8 mouse cellular contexts compared by ENCODE assay signal in the genomic region with DNA sequence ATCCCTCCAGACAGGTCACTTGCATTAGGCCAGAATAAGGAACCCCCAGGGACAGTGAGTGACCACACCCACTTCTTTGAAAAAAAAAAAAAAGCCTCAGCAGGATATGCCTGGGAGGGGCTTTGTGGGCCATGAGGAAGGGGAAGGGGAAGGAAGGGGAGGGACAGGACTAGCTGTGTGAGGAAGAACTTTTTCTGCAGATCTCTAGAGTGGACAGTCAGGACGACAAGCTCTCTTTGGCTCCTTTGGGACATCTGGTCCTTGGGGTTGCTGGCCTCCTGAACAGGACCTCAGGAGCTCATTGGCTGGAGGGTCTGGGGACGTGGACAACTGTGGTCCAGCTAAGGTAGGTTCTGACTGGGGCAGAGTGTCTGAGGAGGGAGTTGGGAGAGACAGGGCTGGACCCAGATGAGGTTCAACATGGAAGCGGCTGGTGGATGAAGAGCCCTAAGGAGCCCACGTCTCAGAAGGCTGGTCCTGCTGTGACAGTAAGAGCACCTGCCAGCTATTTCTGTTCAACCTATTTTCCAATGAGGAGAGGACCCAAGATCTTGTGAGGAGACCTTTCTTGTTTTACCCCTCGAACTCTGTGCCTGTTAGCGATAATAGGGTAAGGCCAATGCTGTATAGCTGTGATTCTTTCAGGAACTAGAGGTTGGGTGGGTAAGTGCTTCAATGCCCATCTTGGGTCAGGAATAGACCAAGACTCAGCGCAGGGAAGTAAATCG. TPM values are rescaled to one million over a fixed set of nuclear protein-coding genes. Genes with fewer than 3 reads are reported as not detected.
DNase-seq lines count a peak whose midpoint lies in the region; ATAC-seq and TF ChIP-seq lines count a peak whose summit lies in the region.

A gene (plus strand): TSS at position 118 of the 728 bp plus-strand sequence.

- H3K4me3 ChIP-seq in kidney, postnatal 0 days (replicated peaks; ENCODE audit: low read depth, low read length), result peak within 1 kb of the TSS; percentile 14; the same call in 1 of the 2 replicates

- H3K27ac ChIP-seq in kidney, postnatal 0 days, result no peak within 1 kb of the TSS

- no peak within 1 kb of the TSS for H3K9ac ChIP-seq in kidney, postnatal 0 days (ENCODE audit: low read depth, low read length)

- H3K27me3 ChIP-seq in kidney, postnatal 0 days (ENCODE audit: insufficient read depth, low read length), result no peaks in the 10 kb centered on the region

- 79% methylated on average over 8 of the region's 8 CpGs for WGBS in kidney, postnatal 0 days

- H3K36me3 ChIP-seq in kidney, postnatal 0 days (ENCODE audit: insufficient read depth, low read length), result no peaks in the 10 kb centered on the region

- intact Hi-C loops in left cerebral cortex, postnatal 10 days (cut with DNase I), result no loop called here

- H3K9me3 ChIP-seq in kidney, postnatal 0 days (replicated peaks; ENCODE audit: low read length), result no peaks in the 10 kb centered on the region

- peak; percentile 27 for DNase-seq in adrenal gland, adult 2 months
- DNase-seq in adrenal gland, adult 8-10 months, result no peak
- peak; percentile 73 for DNase-seq in heart, adult 8-10 months (ENCODE audit: low spot score)
- peak; percentile 47 for DNase-seq in kidney, postnatal 0 days (ENCODE audit: low spot score)
- DNase-seq in lung, postnatal 4 days, result peak; percentile 34 to 47
- no peak for DNase-seq in layer of hippocampus, adult 11-12 months (ENCODE audit: low spot score)
- DNase-seq in left cerebral cortex, postnatal 10 days (ENCODE audit: extremely low spot score in 1 of 2, low spot score in 2 of 2), result no peak

- ATAC-seq in kidney, postnatal 0 days (replicated peaks; ENCODE audit: low FRiP score, low read depth), result no peak
- ATAC-seq in CD4-positive, CD25-positive, alpha-beta regulatory T cell, adult 4 months, result no peak

- TF ChIP-seq CTCF in kidney, postnatal 0 days (IDR thresholded peaks at IDR 0.05; ENCODE audit: low read depth), result no peak

- no peaks in the 10 kb centered on the region for H3K4me1 ChIP-seq in kidney, postnatal 0 days (replicated peaks; ENCODE audit: insufficient read depth, low read length)

- peak within 1 kb of the TSS; percentile 39 for H3K4me2 ChIP-seq in kidney, postnatal 0 days (ENCODE audit: low read length)

RNA-seq across cellular contexts. Expression of the gene that starts here (rescaled TPM):
- 1 to 10 TPM; 1.6 to 2.6 TPM for total RNA-seq in adrenal gland, adult 2 months (2021)
- 3.9 and 5.3 TPM in 2 replicates for polyA plus RNA-seq in adrenal gland, adult 2 months (2012; rRNA removed)
- total RNA-seq in adrenal gland, adult 8-10 months (2022), result 1 to 10 TPM; 2.4 to 4.8 (median 3.5) TPM
- 1 to 10 TPM; 2.4 to 6.9 (median 3.8) TPM for total RNA-seq in heart, adult 8-10 months (2022)
- 3.9 and 4.2 TPM in 2 replicates for polyA plus RNA-seq in kidney, postnatal 0 days (2015; fragmentation: Nextera tagmentation; extraction: Ambion mirVana)
- not detected for polyA plus RNA-seq in CD4-positive, CD25-positive, alpha-beta regulatory T cell, adult 4 months (2017; shearing (Covaris generic))
- total RNA-seq in left cerebral cortex, postnatal 10 days (2021), result 1 to 10 TPM; 4.1 to 4.3 TPM

Comparison
In these comparisons a context has a peak if more than half of its experiments do, and no peak if none do; other contexts are left out.
1. DNase-seq: peak in adrenal gland, adult 2 months (single experiment), heart, adult 8-10 months (single experiment), kidney, postnatal 0 days (single experiment) and lung, postnatal 4 days (2 of 2); none in adrenal gland, adult 8-10 months (single experiment), layer of hippocampus, adult 11-12 months (single experiment) and left cerebral cortex, postnatal 10 days (0 of 2).